Mouse (Mus musculus) hindbrain, embryonic 13.5 days (tissue): ENCODE results near the gene Tmem129. TPM values are rescaled to one million over a fixed set of nuclear protein-coding genes. Genes with fewer than 3 reads are reported as not detected.

Experiments
- ATAC-seq: fragments of 200-750 bp; cut with Nextera tagmentation; 2 replicates; pipeline ENCODE4 v1.8.0; 2017; ENCODE audit warnings: moderate TSS enrichment; ENCODE audit not compliant: low FRiP score
- H3K27ac ChIP-seq: fragments of 300-500 bp; sonication (generic); 2 replicates; pipeline ENCODE4 v1.5.1; 2015; ENCODE audit warnings: inconsistent platforms, mild to moderate bottlenecking, moderate library complexity
- H3K27me3 ChIP-seq: fragments of 300-500 bp; sonication (generic); 2 replicates; pipeline ENCODE4 v1.6.1; 2015; ENCODE audit warnings: mild to moderate bottlenecking, inconsistent platforms
- H3K36me3 ChIP-seq: fragments of 300-500 bp; sonication (generic); 2 replicates; pipeline ENCODE4 v1.6.1; 2015; ENCODE audit warnings: mild to moderate bottlenecking, inconsistent platforms
- H3K4me1 ChIP-seq: fragments of 300-500 bp; sonication (generic); replicated peaks from 2 replicates; pipeline ENCODE4 v1.6.1; 2015; ENCODE audit warnings: inconsistent platforms
- H3K4me2 ChIP-seq: fragments of 300-500 bp; sonication (generic); 2 replicates; pipeline ENCODE4 v1.6.1; 2015; ENCODE audit warnings: inconsistent platforms, mild to moderate bottlenecking, moderate library complexity
- H3K4me3 ChIP-seq: fragments of 300-500 bp; sonication (generic); 2 replicates; pipeline ENCODE4 v1.5.1; 2015; ENCODE audit warnings: mild to moderate bottlenecking, inconsistent platforms
- H3K9ac ChIP-seq: fragments of 300-500 bp; sonication (generic); 2 replicates; pipeline ENCODE4 v1.6.1; 2015; ENCODE audit warnings: mild to moderate bottlenecking, inconsistent platforms
- H3K9me3 ChIP-seq: fragments of 300-500 bp; sonication (generic); 2 replicates; pipeline ENCODE4 v1.6.1; 2016; ENCODE audit warnings: inconsistent platforms
- WGBS: fragments of 180-500 bp; shearing (Covaris S2); methylation state at CpG from one replicate; pipeline ENCODE4 v1.1.7; 2015; 5-methylcytosine and 5-hydroxymethylcytosine counted together
- polyA plus RNA-seq: library from polyadenylated mRNA; unstranded; fragments of >200 nt; fragmentation: Nextera tagmentation; extraction: Ambion mirVana; gene quantifications from 2 replicates; pipeline ENCODE4 v1.2.1, GENCODE M21; 2015

The Tmem129 gene
- polyA plus RNA-seq, 1 experiment from 2014 or later = 28.7 TPM

DNA sequence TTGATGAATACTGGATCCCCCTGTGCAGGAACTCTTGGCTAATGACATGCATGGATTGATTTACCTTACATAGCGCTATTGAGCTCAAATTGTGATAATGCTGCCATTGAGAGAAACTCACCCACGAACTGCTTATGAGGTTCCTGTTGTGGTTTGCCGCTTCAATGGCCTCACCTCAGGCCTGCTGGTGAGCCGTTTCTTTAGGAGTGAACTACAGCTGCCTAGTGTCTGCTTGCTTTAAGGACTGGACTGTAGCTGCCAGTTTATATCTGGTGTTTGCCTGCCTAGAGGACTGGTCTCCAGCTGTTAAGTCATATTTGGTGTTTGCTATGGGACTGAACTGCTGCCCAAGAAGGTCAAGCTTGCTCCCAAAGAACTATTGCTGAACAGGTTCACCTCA, 24.7 kb upstream of the Tmem129 start:
- 0 out of 2 replicates have a peak, but pooled peaks cover 15% of the 10 kb centered on the region for H3K4me1 ChIP-seq
- no peak overlapping the region for H3K4me3 ChIP-seq
- no peak overlapping the region for H3K9ac ChIP-seq
- WGBS = 75% methylated on average over 4 of the region's 4 CpGs
- peaks cover 24% of the 10 kb centered on the region; the same call in 1 of the 2 replicates for H3K27me3 ChIP-seq
- no peaks in the 10 kb centered on the region for H3K36me3 ChIP-seq
- H3K4me2 ChIP-seq = no peak overlapping the region
- H3K9me3 ChIP-seq = no peaks in the 10 kb centered on the region
- ATAC-seq = no peak
- H3K27ac ChIP-seq = no peak overlapping the region

- H3K9me3 ChIP-seq = no peaks in the 10 kb centered on the region
- H3K4me1 ChIP-seq = 0 out of 2 replicates have a peak, but pooled peaks cover 11% of the 10 kb centered on the region
- H3K4me2 ChIP-seq = no peak overlapping the region
- 80% methylated on average over 15 of the region's 15 CpGs for WGBS
- H3K36me3 ChIP-seq = no peaks in the 10 kb centered on the region
- H3K4me3 ChIP-seq = no peak overlapping the region
- peaks cover 13% of the 10 kb centered on the region; the same call in 1 of the 2 replicates for H3K27me3 ChIP-seq
- ATAC-seq = no peak
- H3K9ac ChIP-seq = 0 out of 2 replicates have a peak overlapping the region, but pooled peaks have one; percentile 11
- no peak overlapping the region for H3K27ac ChIP-seq
Measured at GRCm38 (mm10) chr5:33681611-33682388, 23.6 kb upstream of the Tmem129 start.

GRCm38 (mm10) chr5:33681044-33681443, 22.8 kb upstream of the Tmem129 start:
- Histone ChIP-seq H3K36me3 (no peaks in the 10 kb centered on the region), H3K4me2 (no peak overlapping the region), H3K9me3 (no peaks in the 10 kb centered on the region), H3K27me3 (0 out of 2 replicates have a peak, but pooled peaks cover 6% of the 10 kb centered on the region), H3K4me3 (no peak overlapping the region), H3K4me1 (0 out of 2 replicates have a peak, but pooled peaks cover 7% of the 10 kb centered on the region), H3K27ac (no peak overlapping the region), H3K9ac (0 out of 2 replicates have a peak overlapping the region, but pooled peaks have one; percentile 11)
- no peak for ATAC-seq
- WGBS = 62% methylated on average over 3 of the region's 3 CpGs

GRCm38 (mm10) chr5:33678244-33678643, 20.0 kb upstream of the Tmem129 start:
- WGBS = 89% methylated on average over 5 of the region's 5 CpGs

DNA sequence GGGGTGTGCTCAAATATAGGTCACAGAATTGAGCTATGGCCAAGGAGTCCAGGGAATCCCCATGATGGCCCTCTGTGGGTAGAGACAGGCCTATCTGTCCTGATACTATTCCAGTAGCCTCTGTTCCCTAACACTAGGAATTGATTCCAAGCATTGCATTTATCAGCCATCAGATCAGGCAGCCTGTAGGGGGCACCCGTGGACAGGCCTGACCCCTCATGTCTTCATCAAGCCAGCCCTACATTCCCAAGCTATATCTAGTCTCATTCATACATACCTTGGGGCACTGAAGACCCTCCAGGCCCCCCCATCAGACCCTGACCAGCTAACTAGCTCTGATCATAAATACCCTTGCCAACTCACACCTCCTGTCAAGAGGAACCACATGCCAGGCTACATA, 17.7 kb upstream of the Tmem129 start:
- Histone ChIP-seq H3K36me3 (0 out of 2 replicates have a peak, but pooled peaks cover 2% of the 10 kb centered on the region), H3K4me3 (no peak overlapping the region), H3K4me1 (peaks cover 17% of the 10 kb centered on the region), H3K4me2 (no peak overlapping the region), H3K9ac (no peak overlapping the region), H3K27me3 (no peaks in the 10 kb centered on the region), H3K27ac (no peak overlapping the region), H3K9me3 (no peaks in the 10 kb centered on the region)
- WGBS = 0% methylated on average over 1 of the region's 1 CpGs
- no peak for ATAC-seq

More at GRCm38 (mm10) chr5:33678244-33678643, 20.0 kb upstream of the Tmem129 start:
- Histone ChIP-seq H3K36me3 (no peaks in the 10 kb centered on the region), H3K4me1 (peaks cover 22% of the 10 kb centered on the region), H3K9ac (no peak overlapping the region), H3K9me3 (no peaks in the 10 kb centered on the region), H3K4me3 (no peak overlapping the region), H3K27ac (no peak overlapping the region), H3K4me2 (no peak overlapping the region), H3K27me3 (no peaks in the 10 kb centered on the region)
- no peak for ATAC-seq

GRCm38 (mm10) chr5:33674439-33674838, 16.2 kb upstream of the Tmem129 start:
- ATAC-seq = peak; percentile 52; the same call in 1 of the 2 replicates
- Histone ChIP-seq H3K9ac (peak overlapping the region; percentile 35; the same call in 1 of the 2 replicates), H3K4me2 (no peak overlapping the region), H3K27ac (no peak overlapping the region; the same call in 1 of the 2 replicates), H3K27me3 (no peaks in the 10 kb centered on the region), H3K4me1 (peaks cover 15% of the 10 kb centered on the region), H3K9me3 (no peaks in the 10 kb centered on the region), H3K36me3 (peaks cover 12% of the 10 kb centered on the region), H3K4me3 (no peak overlapping the region)
- WGBS = 37% methylated on average over 3 of the region's 3 CpGs

DNA sequence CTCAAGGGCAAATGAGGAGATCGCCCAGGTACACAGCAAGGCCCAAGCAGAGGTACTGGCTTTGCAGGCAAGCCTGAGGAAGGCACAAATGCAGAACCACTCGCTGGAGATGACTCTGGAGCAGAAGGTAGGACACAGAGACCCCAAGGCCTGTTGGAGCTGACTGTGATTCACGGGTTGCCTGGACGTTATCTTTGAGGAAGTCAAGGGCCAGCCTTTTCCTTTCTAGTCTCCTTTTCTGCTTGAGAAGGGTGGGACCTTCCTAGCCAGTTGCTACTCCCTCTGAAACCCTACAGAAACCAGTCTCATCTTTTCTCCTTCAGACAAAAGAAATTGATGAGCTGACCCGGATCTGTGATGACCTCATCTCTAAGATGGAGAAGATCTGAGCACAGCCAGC, 13.4 kb upstream of the Tmem129 start:
- peaks cover 28% of the 10 kb centered on the region for H3K36me3 ChIP-seq
- H3K27me3 ChIP-seq = no peaks in the 10 kb centered on the region
- 84% methylated on average over 5 of the region's 5 CpGs for WGBS
- H3K9ac ChIP-seq = no peak overlapping the region
- peaks cover 15% of the 10 kb centered on the region for H3K4me1 ChIP-seq
- no peak overlapping the region for H3K4me2 ChIP-seq
- H3K4me3 ChIP-seq = no peak overlapping the region
- ATAC-seq = no peak
- H3K27ac ChIP-seq = no peak overlapping the region
- no peaks in the 10 kb centered on the region for H3K9me3 ChIP-seq

- H3K4me3 ChIP-seq = no peak overlapping the region
- no peak overlapping the region for H3K27ac ChIP-seq
- no peak for ATAC-seq
- no peak overlapping the region for H3K4me2 ChIP-seq
- H3K9ac ChIP-seq = no peak overlapping the region
- H3K9me3 ChIP-seq = no peaks in the 10 kb centered on the region
- peaks cover 30% of the 10 kb centered on the region for H3K36me3 ChIP-seq
- H3K27me3 ChIP-seq = no peaks in the 10 kb centered on the region
- H3K4me1 ChIP-seq = no peaks in the 10 kb centered on the region
Measured at GRCm38 (mm10) chr5:33668223-33668622, 10.0 kb upstream of the Tmem129 start.

DNA sequence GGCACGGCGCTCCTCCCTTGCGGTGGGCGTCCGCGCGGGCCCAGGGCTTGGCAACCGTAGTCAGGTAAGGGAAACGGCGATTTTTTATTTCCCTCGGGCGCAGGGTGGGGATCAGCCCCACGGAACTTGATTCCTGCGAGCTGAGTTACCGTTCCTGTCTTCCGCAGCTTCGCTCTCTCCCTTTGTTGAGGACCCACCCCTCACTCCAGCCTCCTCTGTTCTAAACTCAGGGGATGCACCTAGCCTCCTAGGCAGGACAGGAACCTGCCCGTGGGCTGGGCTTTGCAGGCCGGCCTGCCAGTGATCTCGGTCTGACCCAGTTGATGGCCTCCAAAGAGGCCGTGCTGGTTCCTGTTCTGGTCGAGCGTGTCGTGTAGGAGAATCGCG, 441 bp upstream of the Tmem129 start:
- Histone ChIP-seq H3K4me2 (peak overlapping the region; percentile 95), H3K27me3 (no peaks in the 10 kb centered on the region), H3K27ac (no peak overlapping the region), H3K9me3 (no peaks in the 10 kb centered on the region), H3K9ac (peak overlapping the region; percentile 72), H3K4me1 (peaks cover 37% of the 10 kb centered on the region), H3K36me3 (peaks cover 23% of the 10 kb centered on the region), H3K4me3 (peak overlapping the region; percentile 70)
- WGBS = under 1% methylated on average over 26 of the region's 26 CpGs
- no peak for ATAC-seq

DNA sequence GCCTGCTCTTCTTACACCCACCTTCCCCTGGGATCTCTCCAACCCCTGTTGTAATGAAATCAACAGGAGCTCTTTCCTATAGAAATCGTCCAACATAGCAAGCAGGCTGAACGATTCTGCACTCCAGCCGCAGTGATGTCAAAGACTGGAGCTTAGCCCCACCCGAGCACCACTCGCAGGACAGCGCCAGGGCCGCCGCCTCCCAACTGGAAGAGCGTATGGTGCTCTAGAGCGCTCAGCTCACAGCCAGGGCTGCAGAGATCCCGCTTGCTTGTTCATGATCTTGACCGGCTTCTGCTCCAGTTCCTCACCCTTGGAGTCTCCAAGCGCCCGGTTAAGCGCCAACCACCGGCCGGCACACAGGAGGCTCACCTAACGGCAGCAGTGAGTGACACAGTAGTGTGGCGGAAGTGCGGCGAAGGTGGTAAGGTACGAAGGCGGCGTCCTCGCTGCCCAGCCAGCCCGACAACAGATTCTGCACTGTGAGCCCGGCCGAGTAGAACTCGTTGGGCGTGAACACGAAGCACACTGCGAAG, 897 bp downstream of the Tmem129 start:
- peak overlapping the region; percentile 70 for H3K4me3 ChIP-seq
- peaks cover 43% of the 10 kb centered on the region for H3K4me1 ChIP-seq
- H3K9me3 ChIP-seq = no peaks in the 10 kb centered on the region
- peak; percentile 18 for ATAC-seq
- WGBS = 1% methylated on average over 32 of the region's 32 CpGs
- no peaks in the 10 kb centered on the region for H3K27me3 ChIP-seq
- H3K36me3 ChIP-seq = peaks cover 26% of the 10 kb centered on the region
- H3K4me2 ChIP-seq = peak overlapping the region; percentile 95
- peak overlapping the region; percentile 85 for H3K9ac ChIP-seq
- H3K27ac ChIP-seq = peak overlapping the region; percentile 98

DNA sequence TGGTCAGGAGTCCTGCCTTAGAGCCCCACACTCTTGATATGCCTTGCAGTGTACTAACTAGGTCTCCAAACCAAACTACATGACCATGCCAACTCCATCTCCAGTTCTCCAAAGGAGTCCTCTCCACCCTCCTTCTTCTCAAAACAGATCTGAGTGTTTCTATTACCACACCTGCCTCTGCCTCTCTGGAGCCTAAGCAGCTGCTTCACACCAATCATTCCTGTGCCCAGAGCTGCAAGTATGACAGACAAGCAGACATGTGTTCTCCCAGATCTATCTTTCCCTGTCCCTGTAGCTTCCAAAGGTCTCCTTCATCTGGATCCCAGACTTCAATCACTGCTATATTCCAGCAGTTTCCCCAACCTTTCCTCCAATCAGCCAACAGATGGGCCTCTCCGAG, 1.5 kb downstream of the Tmem129 start:
- Histone ChIP-seq H3K4me2 (peak overlapping the region; percentile 95), H3K9me3 (no peaks in the 10 kb centered on the region), H3K9ac (peak overlapping the region; percentile 85), H3K4me1 (peaks cover 43% of the 10 kb centered on the region), H3K4me3 (peak overlapping the region; percentile 70), H3K27ac (peak overlapping the region; percentile 98), H3K36me3 (peaks cover 26% of the 10 kb centered on the region), H3K27me3 (no peaks in the 10 kb centered on the region)
- 46% methylated on average over 1 of the region's 1 CpGs for WGBS
- ATAC-seq = no peak

GRCm38 (mm10) chr5:33655251-33655840, 2.9 kb downstream of the Tmem129 start:
- H3K9me3 ChIP-seq = no peaks in the 10 kb centered on the region
- H3K4me3 ChIP-seq = no peak overlapping the region
- no peak overlapping the region for H3K27ac ChIP-seq
- H3K9ac ChIP-seq = peak overlapping the region; percentile 26; the same call in 1 of the 2 replicates
- H3K27me3 ChIP-seq = no peaks in the 10 kb centered on the region
- ATAC-seq = no peak
- peaks cover 54% of the 10 kb centered on the region for H3K4me1 ChIP-seq
- peaks cover 22% of the 10 kb centered on the region for H3K36me3 ChIP-seq
- WGBS = 95% methylated on average over 10 of the region's 10 CpGs
- no peak overlapping the region for H3K4me2 ChIP-seq
